Mouse (Mus musculus) CH12.LX (cell line): ENCODE measurements around the gene Ebf3. TPM values are rescaled to one million over a fixed set of nuclear protein-coding genes. Genes with fewer than 3 reads are reported as not detected.

Experiments
- DNase-seq: peaks from one replicate; pipeline ENCODE4 v3.0.0-alpha.2; 2013; ENCODE audit errors: extremely low read depth
- H3K27ac ChIP-seq: 2 replicates; pipeline ENCODE4 v1.5.1; 2012; ENCODE audit warnings: low read depth, mild to moderate bottlenecking, control low read depth, moderate library complexity; ENCODE audit not compliant: insufficient read depth
- H3K27me3 ChIP-seq: replicated peaks from 2 replicates; pipeline ENCODE3; 2012; ENCODE audit warnings: inconsistent platforms
- H3K36me3 ChIP-seq, 2 experiments: replicated peaks in 1 of 2; 2 replicates each; pipeline versions ENCODE3 to v1.6.1; 2012; ENCODE audit warnings: inconsistent platforms in 1 of 2, low read length in 1 of 2, mild to moderate bottlenecking in 1 of 2, mixed read lengths in 1 of 2, moderate library complexity in 1 of 2; ENCODE audit not compliant: control insufficient read depth in 1 of 2, insufficient read depth in 1 of 2
- H3K4me1 ChIP-seq, 2 experiments: 2 replicates each; pipeline ENCODE4 v1.6.1; 2012; ENCODE audit warnings: inconsistent platforms in 1 of 2, moderate library complexity in 1 of 2; ENCODE audit not compliant: insufficient read depth in 2 of 2, control insufficient read depth in 1 of 2
- H3K4me2 ChIP-seq: 2 replicates; pipeline ENCODE4 v1.6.1; 2012; ENCODE audit warnings: low read depth, mild to moderate bottlenecking, control low read depth; ENCODE audit not compliant: poor library complexity, insufficient read depth, severe bottlenecking
- H3K4me3 ChIP-seq, 3 experiments: fragments of 150-350 bp in 1 of 3; sonication (generic) in 1 of 3; replicated peaks in 1 of 3; 2 replicates each; pipeline versions ENCODE3 to v1.5.1; 2011 to 2012; ENCODE audit warnings: low read depth in 2 of 3, low read length in 2 of 3, mild to moderate bottlenecking in 2 of 3, moderate library complexity in 2 of 3, control low read depth in 1 of 3, improper control_type of control experiment in 1 of 3, inconsistent platforms in 1 of 3, mixed read lengths in 1 of 3; ENCODE audit not compliant: poor library complexity in 1 of 3
- H3K79me2 ChIP-seq: replicated peaks from 2 replicates; pipeline ENCODE4 v1.6.1; 2012; ENCODE audit warnings: mild to moderate bottlenecking, moderate library complexity; ENCODE audit not compliant: control insufficient read depth, poor library complexity, insufficient read depth, severe bottlenecking; ENCODE audit errors: extremely low read depth
- H3K9ac ChIP-seq: 2 replicates; pipeline ENCODE4 v1.6.1; 2012; ENCODE audit warnings: low read depth, mild to moderate bottlenecking, control low read depth, moderate library complexity; ENCODE audit not compliant: insufficient read depth
- H3K9me3 ChIP-seq: replicated peaks from 2 replicates; pipeline ENCODE3; 2012; ENCODE audit warnings: low read length, inconsistent platforms, mixed read lengths
- CTCF ChIP-seq, 2 experiments: IDR thresholded peaks in 1 of 2; conservative IDR thresholded peaks in 1 of 2; 2 replicates each; pipeline ENCODE4 v1.5.1; 2011 to 2012; ENCODE audit warnings: low read depth in 2 of 2, low read length in 2 of 2, improper control_type of control experiment in 1 of 2, inconsistent platforms in 1 of 2, mild to moderate bottlenecking in 1 of 2, moderate library complexity in 1 of 2
- IRF4 ChIP-seq: IDR thresholded peaks from 2 replicates; pipeline ENCODE4 v1.6.1; 2014; ENCODE audit warnings: low read depth, mild to moderate bottlenecking, inconsistent platforms, low read length, improper control_type of control experiment
- JUN ChIP-seq: IDR thresholded peaks from 2 replicates; pipeline ENCODE4 v1.6.1; 2011; ENCODE audit warnings: low read depth, mild to moderate bottlenecking, low read length, improper control_type of control experiment, moderate library complexity; ENCODE audit not compliant: insufficient read depth
- MAFK ChIP-seq: IDR thresholded peaks from 2 replicates; pipeline ENCODE4 v1.6.1; 2011; ENCODE audit warnings: low read length, improper control_type of control experiment; ENCODE audit not compliant: insufficient replicate concordance
- MAX ChIP-seq: IDR thresholded peaks from 2 replicates; pipeline ENCODE4 v1.6.1; 2011; ENCODE audit warnings: low read length, improper control_type of control experiment
- MXI1 ChIP-seq: IDR thresholded peaks from 2 replicates; pipeline ENCODE4 v1.6.1; 2011; ENCODE audit warnings: mild to moderate bottlenecking, low read depth, low read length, improper control_type of control experiment
- MYC ChIP-seq: IDR thresholded peaks from 2 replicates; pipeline ENCODE4 v1.6.1; 2011; ENCODE audit warnings: low read depth, mild to moderate bottlenecking, improper control_type of control experiment, low read length
- NRF1 ChIP-seq: IDR thresholded peaks from 2 replicates; pipeline ENCODE4 v1.6.1; 2014; ENCODE audit warnings: low read depth, mild to moderate bottlenecking, inconsistent platforms, low read length, improper control_type of control experiment, moderate library complexity
- POLR2A ChIP-seq: IDR thresholded peaks from 2 replicates; pipeline ENCODE4 v1.6.1; 2011; ENCODE audit warnings: low read depth, mild to moderate bottlenecking, improper control_type of control experiment, low read length
- RAD21 ChIP-seq: IDR thresholded peaks from 2 replicates; pipeline ENCODE4 v1.6.1; 2011; ENCODE audit warnings: low read depth, mild to moderate bottlenecking, low read length, improper control_type of control experiment, moderate library complexity
- RCOR1 ChIP-seq: conservative IDR thresholded peaks from 2 replicates; pipeline ENCODE4 v1.6.1; 2012; ENCODE audit warnings: low read depth, mild to moderate bottlenecking, inconsistent platforms, low read length, improper control_type of control experiment
- SIN3A ChIP-seq: IDR thresholded peaks from 2 replicates; pipeline ENCODE4 v1.6.1; 2012; ENCODE audit warnings: low read length, improper control_type of control experiment, inconsistent platforms
- SMC3 ChIP-seq: IDR thresholded peaks from 2 replicates; pipeline ENCODE4 v1.6.1; 2011; ENCODE audit warnings: low read depth, low read length, improper control_type of control experiment
- TBP ChIP-seq: conservative IDR thresholded peaks from 2 replicates; pipeline ENCODE4 v1.6.1; 2011; ENCODE audit warnings: low read depth, low read length, improper control_type of control experiment
- TCF12 ChIP-seq: IDR thresholded peaks from 2 replicates; pipeline ENCODE4 v1.6.1; 2014; ENCODE audit warnings: low read depth, mild to moderate bottlenecking, inconsistent platforms, low read length, improper control_type of control experiment
- USF2 ChIP-seq: conservative IDR thresholded peaks from 2 replicates; pipeline ENCODE4 v1.6.1; 2011; ENCODE audit warnings: low read depth, low read length, improper control_type of control experiment
- ZC3H11A ChIP-seq: IDR thresholded peaks from 2 replicates; pipeline ENCODE4 v1.6.1; 2012; ENCODE audit warnings: low read depth, mild to moderate bottlenecking, inconsistent platforms, low read length, improper control_type of control experiment
- ZKSCAN1 ChIP-seq: IDR thresholded peaks from 2 replicates; pipeline ENCODE4 v1.6.1; 2012; ENCODE audit warnings: low read depth, inconsistent platforms, low read length, improper control_type of control experiment, borderline replicate concordance
- dilution Hi-C: fragments of 300-500 bp; cut with MboI; formaldehyde crosslinking; loops from 2 replicates; pipeline ENCODE4 v1.14.3; 2020; ENCODE audit warnings: low sequenced_read_pairs; ENCODE audit not compliant: extremely low pct_unique_long_range_greater_than_20kb, extremely low pct_ligation_motif_present
- in situ Hi-C: fragments of 300-500 bp; cut with MboI; formaldehyde crosslinking; loops from 3 replicates; pipeline ENCODE4 v1.14.3; 2019; ENCODE audit warnings: low sequenced_read_pairs, low pct_ligation_motif_present, low pct_unique_long_range_greater_than_20kb, mixed read lengths
- polyA plus RNA-seq: library from polyadenylated mRNA; unstranded; fragments of >175 nt; gene quantifications from 2 replicates; pipeline ENCODE4 v1.2.1, GENCODE M21; 2012; ENCODE audit warnings: low read depth; ENCODE audit not compliant: insufficient read length
- total RNA-seq, 2 experiments: library from RNA; depleted of rRNA; stranded (reverse); fragments of 300-350 nt in 1 of 2; fragments of >200 nt in 1 of 2; gene quantifications; 2 replicates each; pipeline ENCODE4 v1.2.3; 2012 to 2014

Ebf3 gene
- total and polyA plus RNA-seq, 3 experiments, result 0.10 to 0.89 TPM; not detected in 1

GRCm38 (mm10) chr7:137318924-137319885 is 5.0 kb upstream of the Ebf3 start:
- dilution Hi-C loops (no loop called here), in situ Hi-C loops (no loop called here)
- Histone ChIP-seq H3K36me3 (no peaks in the 10 kb centered on the region), H3K27ac (no peak overlapping the region), H3K4me2 (no peak overlapping the region), H3K4me3 (no peak overlapping the region), H3K4me1 (no peaks in the 10 kb centered on the region), H3K9ac (no peak overlapping the region), H3K27me3 (no peaks in the 10 kb centered on the region), H3K9me3 (peaks cover 81% of the 10 kb centered on the region), H3K79me2 (no peaks in the 10 kb centered on the region)
- TF ChIP-seq RAD21 (peak; percentile 52), CTCF (conservative IDR thresholded peaks at IDR 0.05 in 1 of 2, IDR thresholded peaks at IDR 0.05 in 1 of 2; ENCODE audit: low read depth in 2 of 2, low read length in 2 of 2) (peak in 1 of 2 experiments; percentile 59; a peak in 2 of 4 replicates), MAFK (no peak), SMC3 (peak; percentile 57)
- DNase-seq, result no peak

- no peak for DNase-seq
- no peak overlapping the region for H3K4me3 ChIP-seq
- H3K4me2 ChIP-seq, result no peak overlapping the region
- peaks cover 88% of the 10 kb centered on the region for H3K9me3 ChIP-seq
- in situ Hi-C loops, result no loop called here
- H3K4me1 ChIP-seq, result no peaks in the 10 kb centered on the region
- H3K79me2 ChIP-seq, result no peaks in the 10 kb centered on the region
- H3K36me3 ChIP-seq, result no peaks in the 10 kb centered on the region
- H3K9ac ChIP-seq, result no peak overlapping the region
- no peak for TF ChIP-seq MAX
- TF ChIP-seq ZC3H11A, result no peak
- TF ChIP-seq MXI1, result no peak
- no peak overlapping the region for H3K27ac ChIP-seq
- no peaks in the 10 kb centered on the region for H3K27me3 ChIP-seq
- dilution Hi-C loops, result no loop called here
Measured at GRCm38 (mm10) chr7:137318383-137318775, 4.1 kb upstream of the Ebf3 start.

GRCm38 (mm10) chr7:137317659-137318382 is 3.6 kb upstream of the Ebf3 start:
- Histone ChIP-seq H3K27me3 (no peaks in the 10 kb centered on the region), H3K79me2 (no peaks in the 10 kb centered on the region), H3K4me3 (no peak overlapping the region), H3K9me3 (peaks cover 91% of the 10 kb centered on the region), H3K4me1 (no peaks in the 10 kb centered on the region), H3K9ac (no peak overlapping the region), H3K4me2 (no peak overlapping the region), H3K36me3 (no peaks in the 10 kb centered on the region), H3K27ac (no peak overlapping the region)
- TF ChIP-seq MAFK (no peak), CTCF (conservative IDR thresholded peaks at IDR 0.05 in 1 of 2, IDR thresholded peaks at IDR 0.05 in 1 of 2; ENCODE audit: low read depth in 2 of 2, low read length in 2 of 2) (no peak), NRF1 (no peak), TCF12 (no peak), IRF4 (no peak), SIN3A (no peak), MAX (no peak), USF2 (no peak), RCOR1 (no peak), POLR2A (no peak), JUN (no peak), SMC3 (no peak), MYC (no peak), ZKSCAN1 (no peak), TBP (no peak)
- no peak for DNase-seq
- dilution Hi-C loops, result no loop called here
- in situ Hi-C loops, result no loop called here
